Mouse (Mus musculus): ENCODE measurements around the gene Cct5.

Gene Cct5

GRCm38 (mm10) chr15:31565786-31566185, 35.8 kb downstream of the Cct5 start:
- DNase-seq (ENCODE audit: extremely low read depth, low read depth) = no peak

GRCm38 (mm10) chr15:31565184-31565583, 36.4 kb downstream of the Cct5 start, which contains the start of gene Cmbl:
Cmbl (plus strand) TSS chr15:31565389.
- DNase-seq (ENCODE audit: extremely low read depth, low read depth) = no peak

- no peak for DNase-seq (ENCODE audit: extremely low read depth, low read depth)
Observed at GRCm38 (mm10) chr15:31563577-31564546, 37.7 kb downstream of the Cct5 start.

GRCm38 (mm10) chr15:31562847-31563246, 38.8 kb downstream of the Cct5 start:
- DNase-seq (ENCODE audit: extremely low read depth, low read depth) = no peak

GRCm38 (mm10) chr15:31561976-31562375, 39.6 kb downstream of the Cct5 start:
- no peak for DNase-seq (ENCODE audit: extremely low read depth, low read depth)

DNA sequence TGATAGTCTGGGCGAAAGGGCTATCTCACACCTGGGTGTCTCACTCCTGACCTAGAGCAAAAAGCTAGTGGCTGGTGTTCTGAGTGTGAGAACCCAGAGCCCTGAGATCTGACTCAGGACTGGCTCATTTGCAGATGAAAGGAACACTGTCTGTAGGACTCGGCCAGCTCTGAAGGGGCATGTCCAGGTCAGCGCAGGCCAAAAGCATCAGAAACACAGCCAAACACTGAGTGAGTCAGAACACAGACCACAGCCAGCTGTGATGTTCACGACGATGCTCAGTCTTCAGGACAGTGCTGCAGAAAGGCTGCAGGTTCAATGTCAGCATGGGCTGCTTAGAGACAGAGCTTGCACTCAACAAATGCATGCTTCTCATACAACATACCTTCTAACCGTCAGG, 40.2 kb downstream of the Cct5 start:
- DNase-seq (ENCODE audit: extremely low read depth, low read depth) = no peak

- DNase-seq (ENCODE audit: extremely low read depth, low read depth) = peak; percentile 54
Observed at GRCm38 (mm10) chr15:31554855-31555254, 46.7 kb downstream of the Cct5 start.

GRCm38 (mm10) chr15:31550381-31550780, 51.2 kb downstream of the Cct5 start:
- DNase-seq (ENCODE audit: extremely low read depth, low read depth) = no peak

GRCm38 (mm10) chr15:31547421-31547820, 54.2 kb downstream of the Cct5 start:
- no peak for DNase-seq (ENCODE audit: extremely low read depth, low read depth)

- DNase-seq (ENCODE audit: extremely low read depth, low read depth) = no peak
Observed at GRCm38 (mm10) chr15:31546291-31546690, 55.3 kb downstream of the Cct5 start.

DNA sequence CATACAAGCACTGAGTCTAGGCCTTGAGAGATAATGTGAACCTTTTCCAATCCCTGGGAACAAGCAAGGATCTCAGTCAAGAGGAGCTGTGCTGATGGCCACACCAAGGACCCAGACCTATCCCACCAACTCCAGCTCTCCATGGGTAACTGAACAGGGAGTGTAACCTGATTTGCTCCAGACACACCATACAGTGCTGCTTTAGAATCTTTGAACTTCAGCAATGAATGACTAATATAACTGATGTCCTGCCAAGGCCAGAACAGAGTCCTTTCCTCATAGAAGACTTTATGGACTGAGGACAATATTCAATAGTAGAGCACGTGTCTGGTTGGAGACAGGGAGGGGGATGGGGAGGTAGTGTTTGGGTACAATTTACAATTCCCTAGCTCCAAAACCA, 56.5 kb downstream of the Cct5 start:
- no peak for DNase-seq (ENCODE audit: extremely low read depth, low read depth)

DNA sequence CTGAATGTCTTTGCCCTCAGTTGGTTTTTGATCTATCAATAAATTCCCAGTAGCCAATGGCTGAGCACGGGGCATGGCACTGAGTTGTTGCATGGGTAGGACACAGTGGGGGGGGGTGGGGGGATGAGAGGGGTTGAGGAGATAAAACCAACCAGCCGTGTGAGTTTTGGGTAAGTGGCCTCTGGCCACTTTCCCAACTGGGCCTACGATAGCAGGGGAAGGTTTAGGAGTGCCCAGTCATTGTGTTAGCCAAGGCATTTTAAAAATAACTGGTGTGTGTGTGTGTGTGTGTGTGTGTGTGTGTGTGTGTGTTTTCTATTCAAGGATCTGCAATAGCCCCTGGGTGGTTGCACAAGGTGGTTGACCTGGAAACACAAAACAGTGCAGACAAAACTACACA, 58.4 kb downstream of the Cct5 start:
- no peak for DNase-seq (ENCODE audit: extremely low read depth, low read depth)

DNA sequence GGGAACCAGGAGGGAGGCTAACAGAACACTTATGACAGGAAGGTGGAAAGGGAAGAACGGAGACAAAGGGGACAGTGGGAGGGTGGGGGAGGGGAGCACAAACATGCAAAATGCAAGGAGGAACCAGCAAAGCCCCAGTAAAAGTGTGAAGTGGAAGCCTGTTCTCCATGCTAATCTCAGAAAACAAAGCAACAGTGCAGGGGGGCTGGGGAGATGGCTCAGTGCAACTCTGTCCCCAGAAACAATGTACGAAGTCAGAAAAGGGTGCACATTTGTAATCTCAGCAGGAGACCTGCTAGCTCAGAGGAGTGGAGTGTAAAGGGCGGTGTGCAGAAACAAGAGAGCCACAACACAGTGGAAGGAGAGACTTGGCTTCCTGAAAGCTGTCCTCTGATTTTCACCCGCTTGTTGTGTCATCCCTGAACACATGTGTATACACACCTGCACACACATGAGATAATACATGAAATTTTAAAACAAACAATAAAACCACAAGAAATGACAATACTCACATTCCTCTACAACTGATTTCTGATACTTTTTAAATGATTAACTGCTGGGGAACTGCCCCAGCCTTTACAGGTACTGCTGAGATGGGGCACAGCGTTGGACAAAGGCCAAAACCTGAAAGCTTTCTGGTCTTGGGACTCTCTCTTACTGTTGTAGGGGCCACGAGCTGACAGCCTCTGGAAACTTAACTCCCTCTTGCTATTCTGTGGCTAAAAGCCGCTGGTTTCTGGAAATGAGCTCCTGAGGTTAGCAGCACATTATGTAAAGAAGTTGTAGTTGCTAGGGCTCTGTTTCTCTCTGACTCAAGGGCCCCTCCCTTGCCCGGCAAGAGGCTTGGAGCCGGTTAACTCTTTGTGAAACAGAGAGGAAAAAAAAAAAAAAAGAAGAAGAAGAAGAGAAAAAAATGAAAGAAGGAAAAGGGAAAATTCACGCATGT, 59.3 kb downstream of the Cct5 start:
- DNase-seq (ENCODE audit: extremely low read depth, low read depth) = no peak

Data from MEL-GATA-1-ER (cell line).